Mouse (Mus musculus) frontal cortex, postnatal 14 days (tissue): ENCODE data around the gene Olfr954.

Source experiments
- DNase-seq, 2 experiments: peaks; one replicate each; pipeline ENCODE4 v3.0.0; 2022; ENCODE audit warnings: low spot score in 2 of 2

Gene Olfr954

GRCm38 (mm10) chr9:39456401-39456800 is at the start of gene Olfr954:
Olfr954 (plus strand) TSS chr9:39456701.
- no peak for DNase-seq

DNA sequence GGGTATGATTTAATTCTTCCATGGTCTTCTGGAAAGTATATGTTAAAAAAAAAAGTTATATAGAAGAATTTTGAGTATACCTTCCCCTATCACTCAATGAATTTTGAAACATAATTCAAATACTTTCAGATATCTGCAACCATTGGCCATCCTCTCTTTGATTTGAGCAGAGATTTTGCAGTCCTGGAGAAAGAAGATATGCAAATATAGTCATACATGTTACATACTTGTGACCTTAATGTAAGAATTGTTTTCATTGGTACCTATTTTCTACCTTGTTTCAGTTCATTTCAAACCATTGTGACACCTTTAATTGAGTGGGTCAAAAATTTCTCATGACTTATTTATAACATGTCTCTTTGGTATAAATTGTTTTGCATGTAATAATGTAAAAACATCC is 29.5 kb upstream of the Olfr954 start, which contains the start of gene Olfr952:
Olfr952 (minus strand) TSS at position 101 of the 400 bp plus-strand sequence.
- no peak for DNase-seq

DNA sequence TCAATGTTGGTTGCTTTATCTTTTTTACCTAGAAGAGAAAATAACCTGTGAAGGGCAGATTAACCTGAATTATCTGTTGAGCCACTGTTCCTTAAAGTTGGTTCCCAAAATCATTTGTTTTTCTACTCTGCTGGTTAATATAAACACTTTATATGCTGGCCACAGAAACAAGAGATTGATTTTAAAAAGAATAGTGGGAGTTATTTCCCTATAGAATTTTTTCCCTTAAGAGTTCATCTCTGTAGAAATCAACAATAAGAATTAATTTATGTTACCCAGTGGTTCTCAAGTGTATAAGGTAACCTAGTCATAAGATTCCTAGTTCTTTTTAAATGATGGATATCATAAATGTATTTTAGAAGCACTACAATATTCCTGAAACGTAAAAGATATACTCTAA is 15.3 kb downstream of the Olfr954 start, which contains the start of gene Olfr955:
Olfr955 (minus strand) TSS at position 101 of the 400 bp plus-strand sequence.
- DNase-seq: no peak

DNA sequence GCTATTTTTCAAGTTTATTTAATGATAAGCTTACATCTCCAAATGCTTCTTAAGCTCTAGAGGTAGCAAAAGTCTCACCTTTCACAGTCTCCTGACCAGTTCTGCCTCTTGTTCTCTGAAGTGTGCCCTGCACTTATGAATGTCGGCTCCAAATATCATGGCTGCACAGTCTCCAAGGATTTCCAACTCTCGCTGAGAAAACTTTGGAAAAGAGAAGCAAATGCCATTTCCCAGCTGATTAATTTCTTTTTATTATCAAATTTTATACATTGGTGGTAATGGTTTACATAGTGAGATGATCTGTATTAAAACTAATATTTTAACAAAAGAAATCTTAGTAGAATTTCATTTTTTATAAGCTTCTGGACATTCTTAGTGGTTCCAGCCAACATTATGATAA is 37.4 kb downstream of the Olfr954 start, which contains the start of gene Olfr44:
Olfr44 (minus strand) TSS at position 101 of the 400 bp plus-strand sequence.
- DNase-seq: no peak

DNA sequence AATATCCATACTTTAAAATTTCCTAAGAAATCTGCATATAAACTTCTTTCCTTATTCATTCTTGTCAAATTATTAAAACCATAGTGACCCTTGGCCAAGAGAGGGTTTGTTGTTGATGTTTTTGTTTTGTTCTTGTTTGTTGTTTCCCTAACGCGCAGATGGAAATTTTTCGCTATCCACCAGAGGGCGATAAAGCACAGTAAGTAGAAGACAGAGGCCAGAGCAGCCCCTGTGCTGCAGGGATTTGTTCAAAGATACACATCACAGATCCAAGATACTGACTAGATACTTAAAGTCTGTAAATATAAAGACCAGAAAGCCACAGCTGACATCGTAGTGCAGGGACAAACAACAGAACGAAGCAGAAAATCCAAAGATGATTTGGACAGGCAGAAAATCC is 52.5 kb downstream of the Olfr954 start:
- peak in 1 of 2 experiments; percentile 48 for DNase-seq

- DNase-seq: no peak
Observed at GRCm38 (mm10) chr9:39509412-39509811, 52.9 kb downstream of the Olfr954 start.
